Mouse (Mus musculus): Measurements from ENCODE around the gene Frmd4b. TPM values are rescaled to one million over a fixed set of nuclear protein-coding genes. Genes with fewer than 3 reads are reported as not detected.

Gene Frmd4b
- polyA plus RNA-seq (2012; fragmentation: generic; extraction: Trizol) = not detected

GRCm38 (mm10) chr6:97617266-97617743 lies at the start of gene Frmd4b:
TSS of gene Frmd4b (minus strand) at chr6:97617541.

GRCm38 (mm10) chr6:97252711-97253221 lies 364.6 kb downstream of the Frmd4b start, which contains the start of gene Lmod3:
TSS of gene Lmod3 (minus strand) at chr6:97252759.

Other genes starting within 250 kb of the Frmd4b start
- under 1 TPM; 0.05 to 0.42 TPM for gene Mitf, start 189.5 kb upstream of the Frmd4b start, polyA plus RNA-seq (2012; fragmentation: generic; extraction: Trizol)

Measured in C3H10T1/2 (cell line).